Mouse (Mus musculus) thymus, postnatal 10 days (tissue): Measurements from ENCODE around the gene Lrp2.
"Not testable (repeated sequence)": the region's sequence is repeated elsewhere in the genome, so short reads cannot be mapped to it uniquely, and the experiment has no call there.

Experiments used
- DNase-seq, 2 experiments: peaks; one replicate each; pipeline ENCODE4 v3.0.0; 2021; ENCODE audit warnings: low spot score in 2 of 2

Lrp2 gene

DNA sequence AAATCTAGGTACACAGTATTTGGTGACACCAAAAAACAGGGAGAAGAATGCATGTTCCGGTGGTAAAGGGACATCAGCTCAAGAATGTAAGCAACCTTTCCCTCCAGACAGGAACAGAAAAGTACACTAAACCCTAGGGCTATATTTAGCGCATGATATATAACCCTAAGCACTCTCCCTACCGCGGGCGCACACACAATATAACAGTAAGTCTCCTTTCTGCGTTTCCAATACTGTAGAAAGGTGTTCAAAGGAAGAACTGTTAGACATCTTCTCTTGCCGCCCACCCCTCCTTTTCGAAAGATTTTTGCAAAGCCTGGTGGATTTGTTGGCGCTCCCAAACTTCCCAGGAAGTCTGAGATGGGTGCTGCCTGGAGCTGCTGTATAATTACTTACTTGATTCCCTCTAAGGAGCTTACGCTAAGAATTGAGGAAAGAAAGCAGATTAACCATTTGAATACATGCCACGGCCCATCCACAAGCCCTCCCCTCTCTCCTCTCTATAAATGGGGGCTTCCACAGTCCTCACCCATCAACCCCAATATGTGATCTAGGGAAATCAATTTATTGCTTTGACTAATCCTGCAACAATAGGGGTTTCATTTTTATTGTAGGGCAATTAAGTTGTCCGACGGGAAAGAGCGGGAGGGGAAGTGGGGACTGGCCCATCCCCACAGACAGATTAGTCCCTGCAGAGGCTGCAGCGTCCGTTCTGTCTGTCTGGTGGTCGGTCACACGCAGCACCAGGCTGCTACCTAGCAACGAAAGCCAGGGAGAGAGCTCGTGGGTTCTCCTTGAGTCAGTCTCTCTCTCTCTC is 1.5 kb downstream of the Lrp2 start:
- no peak for DNase-seq

GRCm38 (mm10) chr2:69582861-69583260 is 3.0 kb downstream of the Lrp2 start:
- no peak for DNase-seq

DNA sequence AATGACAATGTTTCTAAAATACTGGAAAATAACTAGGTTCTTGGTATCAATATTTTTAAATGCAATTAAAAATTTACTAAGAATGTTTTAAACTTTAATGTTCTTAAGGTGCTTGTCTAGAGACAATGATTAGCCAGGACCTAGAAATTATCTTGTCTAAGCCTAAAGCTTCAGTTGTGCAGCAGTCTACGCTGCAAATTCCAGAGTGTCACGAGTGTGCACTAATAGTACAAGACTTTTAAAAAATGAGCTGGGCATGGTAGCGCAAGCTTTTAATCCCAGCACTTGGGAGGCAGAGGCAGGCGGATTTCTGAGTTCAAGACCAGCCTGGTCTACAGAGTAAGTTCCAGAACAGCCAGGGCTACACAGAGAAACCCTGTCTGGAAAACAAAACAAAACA is 3.8 kb downstream of the Lrp2 start:
- not testable (repeated sequence) for DNase-seq

GRCm38 (mm10) chr2:69580091-69580490 is 5.8 kb downstream of the Lrp2 start:
- no peak for DNase-seq

DNA sequence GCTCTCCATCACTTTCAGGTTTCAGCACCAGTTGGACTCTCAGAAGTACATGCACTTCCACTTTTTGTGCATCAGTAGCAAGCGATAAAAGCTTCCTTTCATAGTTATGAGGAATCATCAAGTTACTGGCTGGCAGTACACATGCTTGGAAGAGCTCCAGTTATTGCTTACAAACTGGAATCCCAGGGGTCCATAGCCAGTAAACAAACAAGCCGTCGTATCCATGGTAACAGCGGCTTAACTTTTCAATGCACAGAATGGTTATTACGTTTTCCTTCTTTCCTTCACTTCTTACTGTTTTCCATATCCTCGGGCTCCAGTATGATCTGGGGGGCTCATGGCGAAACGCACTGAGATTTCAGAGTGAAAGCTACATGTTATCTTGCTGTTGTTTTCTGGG is 7.7 kb downstream of the Lrp2 start:
- no peak for DNase-seq

DNA sequence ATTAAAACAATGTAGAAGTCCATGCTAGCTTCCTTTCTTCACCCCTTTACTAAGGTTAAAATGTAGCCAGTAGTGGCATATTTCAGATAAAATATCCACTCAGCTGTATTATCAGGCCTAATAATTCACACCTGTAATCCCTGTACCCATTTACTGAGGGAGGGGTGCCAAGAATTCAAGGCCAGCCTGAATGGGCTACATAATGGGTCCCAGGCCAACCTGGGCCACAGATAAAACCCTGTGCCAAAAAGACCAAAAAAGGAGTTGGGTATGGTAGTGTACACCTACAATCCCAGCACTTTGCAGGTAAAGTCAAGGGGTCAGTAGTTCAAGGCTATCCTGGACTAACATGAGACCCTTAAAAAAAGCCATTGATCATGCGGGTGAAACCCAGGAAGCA is 9.3 kb downstream of the Lrp2 start:
- no peak for DNase-seq

GRCm38 (mm10) chr2:69574934-69575333 is 10.9 kb downstream of the Lrp2 start:
- DNase-seq = no peak

DNA sequence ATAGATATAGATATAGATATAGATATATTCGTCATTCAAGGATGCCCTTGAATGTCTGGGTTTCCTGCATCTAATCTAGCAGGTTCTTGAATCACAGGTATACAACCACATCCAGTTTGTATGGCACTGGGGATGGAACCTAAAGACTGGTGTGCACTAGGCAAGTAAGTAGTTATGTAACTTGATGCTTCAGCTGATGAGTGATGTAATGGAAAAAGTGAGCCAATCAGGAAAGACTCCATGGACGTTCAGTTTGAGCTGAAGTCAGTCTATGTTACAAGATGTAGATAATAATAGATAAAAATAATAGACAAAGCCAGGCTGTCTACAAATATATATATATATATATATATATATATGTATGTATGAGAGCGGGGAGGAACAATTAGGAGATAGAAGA is 11.6 kb downstream of the Lrp2 start:
- DNase-seq = no peak

DNA sequence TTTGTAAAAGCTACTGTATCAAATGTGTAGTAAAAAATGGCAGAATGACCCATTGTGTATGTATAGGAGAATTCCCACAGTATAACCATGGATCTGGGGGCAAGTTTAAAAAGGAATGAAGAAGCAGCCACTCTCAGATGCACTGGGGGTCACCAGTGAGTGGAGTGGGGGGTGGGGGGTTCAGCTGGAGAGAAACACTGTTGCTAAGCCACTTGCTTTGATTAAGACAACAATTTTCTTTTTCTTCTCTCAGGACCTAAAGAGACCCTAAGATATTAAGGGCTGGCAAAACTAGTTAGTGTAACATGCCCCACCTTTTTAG is 12.2 kb downstream of the Lrp2 start:
- DNase-seq = no peak

DNA sequence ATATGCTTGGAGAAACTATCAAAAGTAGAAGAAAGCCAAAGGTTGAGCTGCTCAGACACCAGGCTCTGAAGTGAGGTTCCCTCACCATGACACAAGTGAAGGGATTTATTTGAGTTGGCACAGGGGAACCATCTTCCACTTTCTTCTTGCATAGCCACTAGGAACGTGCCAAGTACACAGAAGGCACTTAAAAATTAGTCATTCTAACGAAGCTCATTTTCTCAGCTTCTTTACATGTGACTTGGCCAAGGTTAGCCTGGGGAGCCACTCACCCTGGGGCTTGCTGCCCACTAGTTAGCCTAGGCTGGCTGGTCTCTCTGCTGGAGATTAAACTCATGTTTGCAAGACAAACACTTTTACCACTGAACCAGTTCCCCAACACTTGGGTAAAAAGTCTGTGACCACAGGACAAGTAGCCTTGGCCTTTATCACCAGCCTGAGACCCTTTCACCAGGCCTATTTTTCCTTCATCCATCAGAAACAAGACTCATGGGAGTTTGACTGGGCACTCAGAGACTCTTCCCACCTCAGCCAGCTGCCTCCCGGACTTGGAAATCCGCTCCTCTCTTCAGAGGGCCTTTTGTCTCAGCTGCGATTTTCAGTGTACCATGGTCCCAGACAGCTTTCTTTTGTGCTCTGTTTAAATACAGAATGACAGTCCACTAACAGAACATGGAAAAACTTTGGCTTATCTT is 12.7 kb downstream of the Lrp2 start:
- no peak for DNase-seq

GRCm38 (mm10) chr2:69570556-69570955 is 15.3 kb downstream of the Lrp2 start:
- no peak for DNase-seq

- no peak for DNase-seq
Observed at GRCm38 (mm10) chr2:69566281-69566680, 19.6 kb downstream of the Lrp2 start.

DNA sequence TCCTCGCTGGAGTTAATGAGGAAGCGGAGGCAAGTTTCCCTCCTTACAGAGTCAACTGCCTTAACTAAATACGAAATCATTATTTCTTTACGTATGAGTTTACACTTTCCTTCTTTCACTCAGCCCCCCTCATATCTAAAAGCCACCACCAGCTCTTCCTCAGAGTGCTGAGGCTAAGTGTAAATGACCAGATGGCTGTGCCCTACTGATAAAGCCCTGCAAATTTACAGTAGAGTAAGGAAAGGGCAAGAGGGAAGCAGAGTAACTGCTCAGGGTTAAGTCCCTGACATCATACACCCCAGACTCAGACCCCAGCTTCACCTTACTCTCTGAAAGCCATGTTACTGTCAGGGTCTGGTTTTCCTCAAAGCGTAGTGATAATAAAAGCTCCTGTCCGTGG is 22.4 kb downstream of the Lrp2 start:
- no peak for DNase-seq

- DNase-seq = no peak
Observed at GRCm38 (mm10) chr2:69562761-69563160, 23.1 kb downstream of the Lrp2 start.

GRCm38 (mm10) chr2:69560221-69560620 is 25.6 kb downstream of the Lrp2 start:
- DNase-seq = no peak

GRCm38 (mm10) chr2:69559380-69559779 is 26.5 kb downstream of the Lrp2 start:
- no peak for DNase-seq

- no peak for DNase-seq
Observed at GRCm38 (mm10) chr2:69556686-69557085, 29.2 kb downstream of the Lrp2 start.

GRCm38 (mm10) chr2:69551639-69552038 is 34.2 kb downstream of the Lrp2 start:
- no peak for DNase-seq

DNA sequence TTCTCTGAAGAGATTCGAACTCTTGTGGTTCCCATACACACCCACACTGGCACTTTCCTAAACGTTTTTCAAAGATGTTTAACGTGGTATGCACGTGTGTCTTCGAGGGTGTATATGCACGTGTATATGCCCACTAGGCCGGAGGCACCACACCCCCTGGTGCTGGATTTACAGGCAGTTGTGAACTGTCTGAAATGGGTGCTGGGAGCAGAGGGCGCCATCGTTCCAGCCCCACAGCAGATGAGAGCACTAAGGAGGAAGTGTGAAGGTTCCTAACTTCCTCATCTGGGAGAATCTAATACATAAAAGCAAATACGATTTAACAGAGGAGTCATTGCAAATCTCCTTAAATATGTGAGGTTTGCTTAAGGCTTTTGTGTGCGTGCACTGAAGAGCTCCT is 39.0 kb downstream of the Lrp2 start:
- DNase-seq = no peak

- DNase-seq = no peak
Observed at GRCm38 (mm10) chr2:69536018-69536417, 49.8 kb downstream of the Lrp2 start.

DNA sequence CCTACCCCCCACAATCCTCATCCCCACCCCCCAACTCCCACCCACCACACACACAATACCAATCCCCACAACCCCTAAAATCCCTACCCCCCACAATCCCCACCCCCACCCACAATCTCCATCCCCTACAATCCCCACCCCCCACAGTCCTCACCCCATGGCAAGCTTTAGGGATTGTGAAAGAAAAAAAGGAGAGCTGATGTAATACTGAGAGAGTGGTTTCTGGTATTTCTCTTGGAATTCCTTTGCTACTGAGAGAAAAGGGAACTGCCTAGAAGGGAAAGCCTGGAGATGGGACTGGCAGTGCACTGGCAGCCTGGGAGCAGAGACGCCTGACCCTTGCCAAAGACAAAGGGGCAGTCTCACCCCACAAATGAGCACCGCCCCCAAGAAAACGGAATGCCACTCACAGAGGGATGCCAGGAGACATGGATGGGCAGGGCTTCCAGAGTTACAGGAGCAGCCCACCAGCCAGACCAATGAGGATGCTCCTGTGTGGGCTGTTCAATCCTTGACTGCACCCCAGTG is 54.3 kb downstream of the Lrp2 start:
- no peak for DNase-seq

DNA sequence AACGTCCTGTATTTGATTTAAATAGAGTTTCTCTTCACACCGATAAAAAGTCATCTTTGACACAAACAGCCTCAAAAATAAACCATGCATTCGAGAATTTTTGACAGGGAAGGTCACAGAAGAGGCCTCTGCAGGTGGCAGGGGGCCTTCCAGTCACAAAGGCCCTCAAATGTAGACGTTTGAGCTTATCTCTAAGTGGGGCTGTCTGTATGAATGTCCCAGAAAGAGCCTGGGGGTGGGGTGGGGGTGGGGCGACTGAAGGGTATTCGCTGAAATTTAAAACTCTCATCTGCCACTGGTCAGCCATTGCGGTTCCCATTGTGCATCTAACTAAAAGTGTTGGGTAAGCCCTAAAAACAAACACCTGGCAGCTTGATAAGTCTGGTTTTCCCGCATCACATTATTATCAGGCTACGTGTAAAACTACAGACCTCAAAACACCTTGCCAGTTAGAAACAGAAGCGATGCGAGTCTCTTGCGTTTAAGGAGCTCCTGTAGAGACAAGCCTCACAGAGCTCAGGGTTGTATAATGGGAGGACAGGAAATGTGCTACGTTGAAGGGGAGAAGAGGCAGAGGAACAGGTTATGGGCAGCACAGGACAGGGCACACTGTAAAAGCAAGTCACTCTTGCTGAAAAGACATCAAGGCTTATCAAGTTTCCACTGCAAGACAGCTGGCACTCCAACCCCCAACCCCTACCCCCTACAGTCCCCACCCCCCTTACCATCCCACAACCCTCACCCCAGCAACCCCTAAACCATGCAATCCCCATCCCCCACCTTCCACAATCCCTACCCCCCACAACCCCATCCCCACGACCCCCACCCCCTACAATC is 55.0 kb downstream of the Lrp2 start:
- DNase-seq = no peak
